Mouse (Mus musculus): ENCODE data around the gene Jsrp1. TPM values are rescaled to one million over a fixed set of nuclear protein-coding genes. Genes with fewer than 3 reads are reported as not detected.
A peak's percentile ranks its signal among the peaks of the same experiment; 100 is the strongest.

Jsrp1 gene
- polyA plus RNA-seq, 1 experiment = 7.7 TPM

DNA sequence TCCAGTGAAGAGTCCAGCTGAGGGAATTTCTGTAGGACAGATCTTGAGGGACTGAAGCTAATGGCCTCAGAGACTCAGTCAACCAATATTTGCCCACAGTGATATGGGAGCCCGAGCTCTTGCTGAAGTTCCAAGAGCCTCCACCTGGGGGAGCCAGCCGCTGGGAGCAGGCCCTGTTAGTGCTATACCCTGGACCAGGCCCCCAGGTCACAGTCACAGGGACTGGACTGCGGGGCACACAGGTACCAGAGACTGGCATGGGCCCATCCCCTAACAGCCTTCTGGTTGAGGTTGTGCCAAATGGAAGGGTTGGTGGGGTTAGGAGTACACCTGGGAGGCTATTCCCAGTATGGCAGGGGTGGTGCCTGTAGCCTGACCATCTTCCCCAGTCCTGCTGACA is 7.4 kb downstream of the Jsrp1 start:
- 0 out of 2 replicates have a peak, but pooled peaks cover 3% of the 10 kb centered on the region for H3K4me1 ChIP-seq (ENCODE audit: control insufficient read depth, insufficient read depth, low read length)
- peak; percentile 68 for DNase-seq
- 15% methylated on average over 3 of the region's 3 CpGs for WGBS
- no peak for TF ChIP-seq POLR2A (IDR thresholded peaks at IDR 0.05; ENCODE audit: borderline replicate concordance, extremely low read depth, low read depth, low read length)
- peak; percentile 50; the same call in 1 of the 2 replicates for TF ChIP-seq CTCF (IDR thresholded peaks at IDR 0.05; ENCODE audit: insufficient read depth, low read length)
- H3K4me3 ChIP-seq (replicated peaks; ENCODE audit: extremely low read depth, low read depth, low read length) = no peak overlapping the region

DNA sequence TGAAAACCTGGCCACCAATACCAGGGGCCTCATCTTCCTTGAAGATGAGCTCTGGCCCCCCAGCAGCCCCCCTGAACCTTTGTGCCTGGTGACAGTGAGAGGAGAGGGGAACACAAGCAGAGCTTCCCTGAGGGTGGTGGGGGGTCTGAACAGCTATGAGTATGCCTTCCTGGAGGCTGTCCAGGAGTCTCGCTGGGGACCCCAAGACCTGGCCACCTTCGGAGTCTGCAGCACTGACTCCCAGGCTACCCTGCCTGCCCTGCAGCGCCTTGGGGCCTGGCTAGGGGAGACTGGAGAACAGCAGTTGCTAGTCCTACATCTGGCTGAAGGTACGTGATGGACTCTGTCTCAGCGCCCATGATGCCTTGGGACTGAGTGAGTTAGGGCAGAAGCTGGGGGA is 8.0 kb downstream of the Jsrp1 start:
- DNase-seq = no peak
- no peak for TF ChIP-seq CTCF (IDR thresholded peaks at IDR 0.05; ENCODE audit: insufficient read depth, low read length)
- no peak for TF ChIP-seq POLR2A (IDR thresholded peaks at IDR 0.05; ENCODE audit: borderline replicate concordance, extremely low read depth, low read depth, low read length)
- Histone ChIP-seq H3K4me3 (replicated peaks; ENCODE audit: extremely low read depth, low read depth, low read length) (no peak overlapping the region), H3K4me1 (ENCODE audit: control insufficient read depth, insufficient read depth, low read length) (0 out of 2 replicates have a peak, but pooled peaks cover 3% of the 10 kb centered on the region)
- WGBS = 91% methylated on average over 5 of the region's 5 CpGs

GRCm38 (mm10) chr10:80804916-80805315 is 8.4 kb downstream of the Jsrp1 start, which contains the start of gene Amh:
Gene Amh (plus strand): TSS chr10:80805243.
- WGBS = 77% methylated on average over 6 of the region's 6 CpGs
- no peak within 1 kb of the TSS for H3K4me3 ChIP-seq (replicated peaks; ENCODE audit: extremely low read depth, low read depth, low read length)
- peaks cover 5% of the 10 kb centered on the region; the same call in 1 of the 2 replicates for H3K4me1 ChIP-seq (ENCODE audit: control insufficient read depth, insufficient read depth, low read length)
- no peak for DNase-seq
- TF ChIP-seq POLR2A (IDR thresholded peaks at IDR 0.05; ENCODE audit: borderline replicate concordance, extremely low read depth, low read depth, low read length) (no peak), CTCF (IDR thresholded peaks at IDR 0.05; ENCODE audit: insufficient read depth, low read length) (no peak)

DNA sequence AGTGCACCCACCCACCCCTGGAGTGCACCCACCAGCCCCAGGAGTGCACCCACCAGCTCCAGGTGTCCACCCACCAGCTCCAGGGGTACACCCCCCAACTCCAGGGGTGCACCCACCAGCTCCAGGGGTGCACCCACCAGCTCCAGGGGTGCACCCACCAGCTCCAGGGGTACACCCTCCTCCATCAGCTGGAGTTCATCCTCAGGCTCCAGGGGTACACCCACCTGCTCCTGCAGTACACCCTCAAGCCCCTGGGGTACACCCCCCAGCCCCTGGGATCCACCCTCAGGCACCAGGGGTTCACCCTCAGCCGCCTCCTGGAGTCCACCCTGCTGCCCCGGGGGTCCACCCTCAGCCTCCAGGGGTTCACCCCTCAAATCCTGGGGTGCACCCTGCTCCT is 9.0 kb downstream of the Jsrp1 start:
- no peak for DNase-seq
- H3K4me3 ChIP-seq (replicated peaks; ENCODE audit: extremely low read depth, low read depth, low read length) = no peak overlapping the region
- H3K4me1 ChIP-seq (ENCODE audit: control insufficient read depth, insufficient read depth, low read length) = peaks cover 10% of the 10 kb centered on the region
- 96% methylated on average over 2 of the region's 2 CpGs for WGBS
- TF ChIP-seq POLR2A (IDR thresholded peaks at IDR 0.05; ENCODE audit: borderline replicate concordance, extremely low read depth, low read depth, low read length) (no peak), CTCF (IDR thresholded peaks at IDR 0.05; ENCODE audit: insufficient read depth, low read length) (no peak)

DNA sequence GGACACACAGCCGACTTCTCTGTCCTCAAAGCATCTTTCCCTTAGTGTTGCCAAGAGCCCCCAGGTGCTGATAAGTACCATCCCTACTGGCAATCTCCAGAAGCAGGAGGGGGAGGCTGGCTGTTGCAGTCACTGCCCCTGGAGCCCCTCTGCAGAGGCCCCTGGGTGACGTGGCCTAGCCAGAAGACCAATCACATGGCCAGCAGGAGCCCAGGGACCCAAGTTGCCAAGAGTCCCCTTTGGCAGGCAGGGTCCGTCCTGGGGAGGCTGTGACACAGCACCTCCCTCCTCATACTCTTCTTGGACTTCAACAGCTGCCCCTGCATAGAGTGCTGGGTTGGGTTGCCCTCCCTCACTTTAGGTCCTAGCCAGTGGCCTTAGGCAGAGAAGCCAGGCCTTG is 10.3 kb downstream of the Jsrp1 start:
- no peak for DNase-seq
- no peak overlapping the region for H3K4me3 ChIP-seq (replicated peaks; ENCODE audit: extremely low read depth, low read depth, low read length)
- peaks cover 12% of the 10 kb centered on the region for H3K4me1 ChIP-seq (ENCODE audit: control insufficient read depth, insufficient read depth, low read length)
- TF ChIP-seq POLR2A (IDR thresholded peaks at IDR 0.05; ENCODE audit: borderline replicate concordance, extremely low read depth, low read depth, low read length) (no peak), CTCF (IDR thresholded peaks at IDR 0.05; ENCODE audit: insufficient read depth, low read length) (no peak)
- 74% methylated on average over 3 of the region's 3 CpGs for WGBS

DNA sequence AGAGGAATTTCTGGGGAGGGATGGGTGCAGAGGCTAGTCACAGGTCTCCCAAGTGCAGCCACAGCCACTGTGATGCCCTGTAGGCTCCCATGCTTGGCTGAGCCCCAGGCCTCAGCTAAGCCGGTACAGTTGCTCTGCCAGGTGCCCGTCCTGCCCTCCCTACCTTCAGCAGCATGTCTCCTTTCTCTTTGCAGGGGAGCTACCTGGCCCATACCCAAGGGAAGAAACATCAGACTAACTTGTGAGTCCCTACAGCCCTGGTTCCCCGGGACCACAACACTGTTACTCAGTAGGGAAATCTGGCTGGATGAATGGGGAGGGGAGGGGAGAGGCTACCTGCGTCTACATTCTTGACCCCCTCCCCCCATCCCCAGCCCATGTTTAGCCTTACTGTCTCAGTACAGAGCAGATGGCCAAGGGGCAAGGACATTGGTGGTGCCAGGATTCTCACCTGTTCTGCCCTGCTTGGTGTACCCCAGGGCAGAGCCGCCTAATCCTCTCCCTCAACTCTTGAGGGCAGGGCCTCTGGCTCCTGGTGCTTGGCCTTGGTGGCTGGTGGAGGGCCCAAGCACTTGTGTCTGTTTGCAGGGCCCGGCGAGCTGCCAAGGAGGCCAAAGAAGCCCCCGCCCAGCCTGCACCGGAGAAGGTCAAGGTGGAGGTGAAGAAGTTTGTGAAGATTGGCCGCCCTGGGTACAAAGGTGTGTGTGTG is 10.9 kb downstream of the Jsrp1 start:
- no peak for DNase-seq
- no peak for TF ChIP-seq CTCF (IDR thresholded peaks at IDR 0.05; ENCODE audit: insufficient read depth, low read length)
- TF ChIP-seq POLR2A (IDR thresholded peaks at IDR 0.05; ENCODE audit: borderline replicate concordance, extremely low read depth, low read depth, low read length) = no peak
- H3K4me3 ChIP-seq (replicated peaks; ENCODE audit: extremely low read depth, low read depth, low read length) = no peak overlapping the region
- 80% methylated on average over 10 of the region's 10 CpGs for WGBS
- H3K4me1 ChIP-seq (ENCODE audit: control insufficient read depth, insufficient read depth, low read length) = peaks cover 13% of the 10 kb centered on the region

- Histone ChIP-seq H3K4me1 (ENCODE audit: control insufficient read depth, insufficient read depth, low read length) (peaks cover 18% of the 10 kb centered on the region), H3K4me3 (replicated peaks; ENCODE audit: extremely low read depth, low read depth, low read length) (peak overlapping the region; percentile 88)
- DNase-seq = no peak
- WGBS = under 1% methylated on average over 18 of the region's 18 CpGs
- TF ChIP-seq CTCF (IDR thresholded peaks at IDR 0.05; ENCODE audit: insufficient read depth, low read length) (no peak), POLR2A (IDR thresholded peaks at IDR 0.05; ENCODE audit: borderline replicate concordance, extremely low read depth, low read depth, low read length) (no peak)
Observed at GRCm38 (mm10) chr10:80799070-80799566, 14.2 kb downstream of the Jsrp1 start.

- WGBS = under 1% methylated on average over 104 of the region's 104 CpGs
- Histone ChIP-seq H3K4me3 (replicated peaks; ENCODE audit: extremely low read depth, low read depth, low read length) (peak within 1 kb of the TSS; percentile 88), H3K4me1 (ENCODE audit: control insufficient read depth, insufficient read depth, low read length) (peaks cover 18% of the 10 kb centered on the region)
- peak; percentile 95 for DNase-seq
- TF ChIP-seq POLR2A (IDR thresholded peaks at IDR 0.05; ENCODE audit: borderline replicate concordance, extremely low read depth, low read depth, low read length) = peak; percentile 94; the same call in 1 of the 2 replicates
- TF ChIP-seq CTCF (IDR thresholded peaks at IDR 0.05; ENCODE audit: insufficient read depth, low read length) = no peak
Observed at GRCm38 (mm10) chr10:80798150-80799006, 14.9 kb downstream of the Jsrp1 start, which contains the start of the genes Sf3a2 and Plekhj1. Gene Sf3a2 (plus strand): TSS chr10:80798198. Gene Plekhj1 (minus strand): TSS chr10:80798626.

All from lung, adult 2 months (tissue).